Mouse (Mus musculus): ENCODE data around the gene Usp39. TPM values are rescaled to one million over a fixed set of nuclear protein-coding genes. Genes with fewer than 3 reads are reported as not detected.

The Usp39 gene
- 30.0 and 53.7 TPM in 2 replicates for polyA plus RNA-seq (2011; ENCODE audit: insufficient read depth, insufficient read length, low replicate concordance, missing spikeins)

DNA sequence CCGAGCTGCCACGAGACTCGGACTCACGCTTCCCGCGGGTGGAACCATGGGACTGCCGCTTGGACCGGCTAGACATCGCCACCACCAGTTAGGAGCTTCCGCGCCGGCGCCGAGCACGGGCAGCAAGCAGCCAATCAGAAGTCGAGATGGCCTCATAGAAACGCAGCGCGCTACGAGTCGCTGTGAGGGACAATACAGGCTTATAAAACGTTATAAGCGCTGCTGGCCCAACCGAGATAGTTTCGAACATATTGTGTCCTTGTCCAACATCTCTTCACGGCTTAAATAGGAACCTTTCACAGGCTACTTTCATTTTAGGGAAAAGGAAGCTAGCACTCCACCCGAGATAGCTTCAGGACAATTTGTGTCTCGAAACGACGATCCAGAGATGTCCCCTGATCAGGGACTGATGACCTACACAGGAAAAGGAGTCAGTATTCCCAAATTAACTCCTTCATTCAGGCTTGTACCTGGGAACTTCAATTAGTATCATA is at the start of gene Usp39:
TSS of gene Usp39 (minus strand) at position 111 of the 494 bp plus-strand sequence.
- H3K27ac ChIP-seq (ENCODE audit: control insufficient read depth, insufficient read depth, low read depth, low read length, poor library complexity) = peak within 1 kb of the TSS; percentile 68
- TF ChIP-seq POLR2A (IDR thresholded peaks at IDR 0.05; ENCODE audit: borderline replicate concordance, control insufficient read depth, low read depth, low read length) (peak; percentile 97), CTCF (IDR thresholded peaks at IDR 0.05; ENCODE audit: control insufficient read depth, insufficient read depth, low read length) (no peak)
- H3K4me3 ChIP-seq (replicated peaks; ENCODE audit: control insufficient read depth, low read depth, low read length) = peak within 1 kb of the TSS; percentile 78
- under 1% methylated on average over 30 of the region's 30 CpGs for WGBS
- H3K4me1 ChIP-seq (ENCODE audit: control insufficient read depth, insufficient read depth, low read length) = peaks cover 4% of the 10 kb centered on the region; the same call in 1 of the 2 replicates

DNA sequence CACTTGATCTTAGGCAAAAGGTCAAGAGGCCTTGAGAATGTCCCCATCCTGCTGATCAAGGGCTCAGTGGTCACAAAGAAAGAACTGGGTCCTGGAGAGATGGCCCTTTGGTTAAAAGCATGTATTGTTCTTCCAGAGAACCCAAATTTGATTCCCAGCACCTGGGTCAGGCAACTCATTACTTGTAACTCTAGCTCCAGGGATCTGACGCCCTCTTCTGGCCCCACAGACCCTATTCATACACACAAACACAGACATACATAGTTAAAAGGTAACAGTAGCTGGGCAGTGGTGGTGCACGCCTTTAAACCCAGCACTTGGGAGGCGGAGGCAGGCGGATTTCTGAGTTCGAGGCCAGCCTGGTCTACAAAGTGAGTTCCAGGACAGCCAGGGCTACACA is 47.4 kb upstream of the Usp39 start:
- no peak overlapping the region for H3K27ac ChIP-seq (ENCODE audit: control insufficient read depth, insufficient read depth, low read depth, low read length, poor library complexity)
- 87% methylated on average over 5 of the region's 5 CpGs for WGBS
- TF ChIP-seq CTCF (IDR thresholded peaks at IDR 0.05; ENCODE audit: control insufficient read depth, insufficient read depth, low read length) (no peak), POLR2A (IDR thresholded peaks at IDR 0.05; ENCODE audit: borderline replicate concordance, control insufficient read depth, low read depth, low read length) (no peak)
- H3K4me3 ChIP-seq (replicated peaks; ENCODE audit: control insufficient read depth, low read depth, low read length) = no peak overlapping the region
- peaks cover 6% of the 10 kb centered on the region for H3K4me1 ChIP-seq (ENCODE audit: control insufficient read depth, insufficient read depth, low read length)

DNA sequence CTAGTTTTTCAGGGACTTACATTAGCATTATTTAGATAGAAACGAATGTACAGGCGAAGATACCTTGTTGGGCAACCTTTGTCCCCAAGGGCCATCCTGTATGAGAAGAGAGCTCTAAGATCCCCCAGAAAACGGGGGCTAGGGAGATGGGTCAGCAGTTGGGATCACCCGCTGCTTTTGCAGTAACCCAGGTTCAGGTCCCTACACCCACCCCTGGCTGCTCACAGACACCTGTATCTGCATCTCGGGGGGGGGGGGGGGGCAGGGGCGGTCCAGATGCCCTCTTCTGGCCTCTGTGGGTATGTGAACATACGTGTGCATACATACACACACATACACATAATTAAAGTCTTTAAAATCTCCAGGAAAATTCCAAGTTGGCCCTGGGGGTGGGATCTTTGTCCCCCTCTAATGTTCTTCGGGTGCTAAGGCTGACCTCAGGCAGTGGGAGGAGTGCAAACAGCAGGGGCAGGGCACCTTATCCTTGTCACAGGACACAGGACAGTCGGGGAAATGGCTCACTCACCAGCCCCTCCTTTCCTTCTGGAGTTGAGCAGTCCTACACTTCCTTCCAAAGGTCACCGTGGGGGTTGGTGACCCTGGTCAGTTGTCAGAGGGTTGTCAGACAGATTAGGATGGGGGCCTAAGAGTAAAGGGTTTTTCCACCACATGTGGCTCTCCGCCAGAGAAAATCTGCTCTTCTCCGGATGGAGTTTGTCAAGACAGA is 46.0 kb upstream of the Usp39 start:
- WGBS = 18% methylated on average over 12 of the region's 12 CpGs
- peak overlapping the region; percentile 99 for H3K27ac ChIP-seq (ENCODE audit: control insufficient read depth, insufficient read depth, low read depth, low read length, poor library complexity)
- peak overlapping the region; percentile 93 for H3K4me3 ChIP-seq (replicated peaks; ENCODE audit: control insufficient read depth, low read depth, low read length)
- TF ChIP-seq CTCF (IDR thresholded peaks at IDR 0.05; ENCODE audit: control insufficient read depth, insufficient read depth, low read length) (no peak), POLR2A (IDR thresholded peaks at IDR 0.05; ENCODE audit: borderline replicate concordance, control insufficient read depth, low read depth, low read length) (no peak)
- peaks cover 6% of the 10 kb centered on the region for H3K4me1 ChIP-seq (ENCODE audit: control insufficient read depth, insufficient read depth, low read length)

DNA sequence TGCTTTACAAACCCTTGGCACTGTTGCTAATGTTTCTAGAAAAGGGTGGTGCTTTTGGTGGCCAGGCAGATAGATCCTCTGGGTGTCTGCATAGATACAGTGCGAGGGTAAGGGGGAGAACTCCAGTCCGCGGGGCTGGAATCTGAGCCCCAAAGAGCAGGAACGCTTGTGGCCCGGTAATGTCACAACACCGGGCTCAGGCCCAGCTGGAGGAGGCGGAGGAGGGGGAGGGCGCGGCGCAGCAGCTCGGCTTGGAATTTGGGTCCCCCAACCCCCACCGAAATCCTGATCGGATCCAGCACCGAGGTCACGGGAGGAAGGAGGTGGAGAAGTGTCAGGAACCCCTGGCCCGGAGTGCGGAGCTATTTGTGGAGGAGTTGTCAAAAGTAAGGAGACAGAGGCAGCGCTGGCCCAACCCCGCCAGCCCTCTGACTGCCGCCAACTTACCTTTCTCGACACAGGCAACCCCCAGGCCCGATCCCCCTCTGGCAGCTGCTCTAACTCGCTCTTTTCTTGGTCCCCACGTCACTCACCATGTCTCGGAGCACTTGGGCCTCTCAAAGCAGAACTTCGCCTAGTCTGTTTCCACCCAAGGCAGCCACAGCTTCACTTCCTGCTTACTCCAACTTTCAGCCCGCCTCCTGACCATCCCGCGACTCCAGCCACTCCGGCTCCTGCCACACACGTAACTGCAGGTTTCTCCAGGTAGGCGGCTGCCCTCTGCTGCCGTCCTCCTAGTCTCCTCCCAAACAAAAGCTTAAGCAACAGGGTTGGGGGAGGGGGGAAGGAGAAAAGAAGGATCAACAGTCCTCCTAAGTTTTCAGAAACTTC is 45.2 kb upstream of the Usp39 start, which contains the start of gene Vamp8:
TSS of gene Vamp8 (minus strand) at position 763 of the 831 bp plus-strand sequence.
- peak within 1 kb of the TSS; percentile 99 for H3K27ac ChIP-seq (ENCODE audit: control insufficient read depth, insufficient read depth, low read depth, low read length, poor library complexity)
- TF ChIP-seq POLR2A (IDR thresholded peaks at IDR 0.05; ENCODE audit: borderline replicate concordance, control insufficient read depth, low read depth, low read length) (peak; percentile 81), CTCF (IDR thresholded peaks at IDR 0.05; ENCODE audit: control insufficient read depth, insufficient read depth, low read length) (peak; percentile 17; the same call in 1 of the 2 replicates)
- peak within 1 kb of the TSS; percentile 93 for H3K4me3 ChIP-seq (replicated peaks; ENCODE audit: control insufficient read depth, low read depth, low read length)
- WGBS = under 1% methylated on average over 33 of the region's 33 CpGs
- H3K4me1 ChIP-seq (ENCODE audit: control insufficient read depth, insufficient read depth, low read length) = peaks cover 6% of the 10 kb centered on the region

DNA sequence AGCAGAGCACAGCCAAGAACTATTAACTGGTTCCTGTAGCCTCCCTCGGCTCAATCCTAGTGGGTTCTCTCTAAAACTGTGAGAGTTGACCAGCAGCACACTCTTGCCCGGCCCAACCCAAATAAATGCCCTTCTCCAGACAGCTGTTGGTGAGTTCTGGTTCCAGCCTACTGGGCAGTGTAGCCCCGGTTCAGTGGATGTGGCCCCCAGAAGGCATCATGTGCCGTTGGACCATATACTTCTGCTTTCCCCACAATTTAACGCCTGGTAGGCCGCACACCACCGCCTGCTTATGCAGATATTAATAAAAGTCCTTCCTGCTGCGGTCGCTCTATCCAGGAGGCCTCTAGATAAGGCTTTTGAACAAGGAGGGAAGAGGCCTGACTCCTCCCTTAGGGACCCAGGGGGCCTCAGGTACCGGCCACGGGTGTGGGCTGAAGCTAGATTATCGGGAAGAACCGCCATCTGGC is 44.5 kb upstream of the Usp39 start:
- WGBS = under 1% methylated on average over 13 of the region's 13 CpGs
- TF ChIP-seq POLR2A (IDR thresholded peaks at IDR 0.05; ENCODE audit: borderline replicate concordance, control insufficient read depth, low read depth, low read length) = no peak; the same call in 1 of the 2 replicates
- no peak for TF ChIP-seq CTCF (IDR thresholded peaks at IDR 0.05; ENCODE audit: control insufficient read depth, insufficient read depth, low read length)
- H3K4me3 ChIP-seq (replicated peaks; ENCODE audit: control insufficient read depth, low read depth, low read length) = peak overlapping the region; percentile 93
- H3K27ac ChIP-seq (ENCODE audit: control insufficient read depth, insufficient read depth, low read depth, low read length, poor library complexity) = peak overlapping the region; percentile 99
- H3K4me1 ChIP-seq (ENCODE audit: control insufficient read depth, insufficient read depth, low read length) = peaks cover 6% of the 10 kb centered on the region

DNA sequence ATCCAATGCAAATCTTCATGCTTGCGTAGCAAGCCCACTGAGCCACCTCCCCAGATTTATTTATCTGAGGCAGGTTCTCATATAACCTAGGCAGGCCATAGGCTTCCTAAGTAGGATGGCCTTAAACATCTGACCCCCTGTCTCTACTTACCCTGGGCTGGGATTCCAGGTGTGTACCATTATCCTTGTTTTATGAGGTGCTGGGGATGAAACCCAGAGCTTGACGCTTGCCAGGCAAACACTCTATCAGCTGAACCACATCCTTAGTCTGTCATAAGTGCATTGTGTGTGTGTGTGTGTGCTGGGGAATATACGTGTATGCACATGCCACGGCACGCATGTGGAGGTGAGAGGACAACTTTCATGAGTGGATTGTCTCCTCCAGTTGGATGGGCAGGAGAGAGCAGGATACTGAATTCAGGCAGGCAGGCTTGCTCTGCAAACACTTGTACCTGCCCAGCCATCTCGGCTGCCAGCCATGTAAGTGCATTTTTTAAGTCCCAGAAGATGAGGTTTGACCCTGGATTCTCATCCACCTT is 43.9 kb upstream of the Usp39 start:
- 39% methylated on average over 6 of the region's 6 CpGs for WGBS
- Histone ChIP-seq H3K4me1 (ENCODE audit: control insufficient read depth, insufficient read depth, low read length) (peaks cover 4% of the 10 kb centered on the region), H3K4me3 (replicated peaks; ENCODE audit: control insufficient read depth, low read depth, low read length) (peak overlapping the region; percentile 93), H3K27ac (ENCODE audit: control insufficient read depth, insufficient read depth, low read depth, low read length, poor library complexity) (peak overlapping the region; percentile 99)
- TF ChIP-seq POLR2A (IDR thresholded peaks at IDR 0.05; ENCODE audit: borderline replicate concordance, control insufficient read depth, low read depth, low read length) = no peak
- TF ChIP-seq CTCF (IDR thresholded peaks at IDR 0.05; ENCODE audit: control insufficient read depth, insufficient read depth, low read length) = no peak

DNA sequence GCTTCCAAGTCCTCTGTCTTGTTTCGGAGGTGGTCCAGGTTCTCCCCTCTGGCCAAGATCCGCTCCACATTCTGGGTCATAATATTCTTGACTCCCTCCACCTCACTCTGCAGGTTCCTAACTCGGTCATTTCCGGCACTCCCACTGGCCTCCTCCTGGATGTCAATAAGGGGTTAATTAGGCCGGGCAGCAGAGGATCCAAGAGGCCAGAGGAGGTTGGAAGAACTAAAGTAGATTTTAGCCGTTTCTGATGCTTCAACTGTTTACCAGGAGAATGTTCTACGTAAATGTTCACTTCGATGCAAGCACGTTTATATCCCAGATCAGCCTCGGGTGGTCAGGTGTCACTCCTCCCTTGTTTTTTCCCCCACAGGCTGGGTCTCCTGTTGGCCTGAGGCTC is 43.3 kb upstream of the Usp39 start:
- H3K27ac ChIP-seq (ENCODE audit: control insufficient read depth, insufficient read depth, low read depth, low read length, poor library complexity) = peak overlapping the region; percentile 99; the same call in 1 of the 2 replicates
- TF ChIP-seq POLR2A (IDR thresholded peaks at IDR 0.05; ENCODE audit: borderline replicate concordance, control insufficient read depth, low read depth, low read length) (no peak), CTCF (IDR thresholded peaks at IDR 0.05; ENCODE audit: control insufficient read depth, insufficient read depth, low read length) (no peak)
- H3K4me1 ChIP-seq (ENCODE audit: control insufficient read depth, insufficient read depth, low read length) = peaks cover 4% of the 10 kb centered on the region
- WGBS = 52% methylated on average over 10 of the region's 10 CpGs
- peak overlapping the region; percentile 15 for H3K4me3 ChIP-seq (replicated peaks; ENCODE audit: control insufficient read depth, low read depth, low read length)

All from bone marrow, adult 2 months (tissue).